8 mouse cellular contexts compared by ENCODE assay signal in genomic region chr7:51878730-51879129, GRCm38 (mm10). TPM values are rescaled to one million over a fixed set of nuclear protein-coding genes. Genes with fewer than 3 reads are reported as not detected.
DNase-seq lines count a peak whose midpoint lies in the region; ATAC-seq and TF ChIP-seq lines count a peak whose summit lies in the region.

No protein-coding gene starts in this region.

- no peak for TF ChIP-seq POLR2A in olfactory bulb, adult 2 months (IDR thresholded peaks at IDR 0.05; ENCODE audit: insufficient read depth, low read depth, low read length)
- no peak for TF ChIP-seq POLR2A in thymus, adult 2 months (IDR thresholded peaks at IDR 0.05; ENCODE audit: control insufficient read depth, extremely low read depth, insufficient read depth, low read length, poor library complexity)

- no peak for DNase-seq in lung, postnatal 0 days (ENCODE audit: low spot score)
- DNase-seq in lung, postnatal 25 days (ENCODE audit: low spot score), result no peak
- DNase-seq in forebrain, embryonic 10.5 days (ENCODE audit: extremely low spot score, low spot score), result no peak
- DNase-seq in limb, embryonic 11.5 days (ENCODE audit: low spot score), result peak; percentile 42
- DNase-seq in layer of hippocampus, postnatal 25 days (ENCODE audit: extremely low spot score in 1 of 2, low spot score in 1 of 2), result no peak
- DNase-seq in left cerebral cortex, adult 18-20 months (ENCODE audit: low spot score in 2 of 2), result no peak
- no peak for DNase-seq in thymus, adult 2 months

- no peak for TF ChIP-seq CTCF in lung, postnatal 0 days (IDR thresholded peaks at IDR 0.05)
- TF ChIP-seq CTCF in olfactory bulb, adult 2 months (IDR thresholded peaks at IDR 0.05; ENCODE audit: insufficient read depth, low read depth, low read length), result no peak
- no peak for TF ChIP-seq CTCF in thymus, adult 2 months (IDR thresholded peaks at IDR 0.05; ENCODE audit: borderline replicate concordance, control insufficient read depth, extremely low read depth, insufficient read depth, low read length, poor library complexity)

- ATAC-seq in lung, postnatal 0 days, result no peak; the same call in 1 of the 2 replicates
- peak; percentile 59; the same call in 1 of the 2 replicates for ATAC-seq in limb, embryonic 11.5 days (ENCODE audit: insufficient number of reproducible peaks, low FRiP score, low TSS enrichment, low read depth)

- H3K27me3 ChIP-seq in lung, postnatal 0 days (replicated peaks; ENCODE audit: insufficient read depth, low read length), result no peaks in the 10 kb centered on the region
- H3K27me3 ChIP-seq in forebrain, embryonic 10.5 days (ENCODE audit: poor library complexity, severe bottlenecking), result no peaks in the 10 kb centered on the region
- no peaks in the 10 kb centered on the region for H3K27me3 ChIP-seq in limb, embryonic 11.5 days (ENCODE audit: control insufficient read depth, insufficient read depth, low read length)
- no peaks in the 10 kb centered on the region for H3K27me3 ChIP-seq in thymus, adult 2 months (ENCODE audit: control insufficient read depth, insufficient read depth, low read length)

- TF ChIP-seq EP300 in lung, postnatal 0 days (IDR thresholded peaks at IDR 0.05), result no peak

- H3K27ac ChIP-seq in lung, postnatal 0 days (ENCODE audit: low read length), result no peak overlapping the region
- peak overlapping the region; percentile 91 for H3K27ac ChIP-seq in forebrain, embryonic 10.5 days
- H3K27ac ChIP-seq in limb, embryonic 11.5 days (replicated peaks; ENCODE audit: low read depth, low read length), result peak overlapping the region; percentile 97
- H3K27ac ChIP-seq in olfactory bulb, adult 2 months (ENCODE audit: insufficient read depth, low read depth, low read length), result peak overlapping the region; percentile 64; the same call in 1 of the 2 replicates
- H3K27ac ChIP-seq in thymus, adult 2 months (ENCODE audit: control insufficient read depth, insufficient read depth, low read length), result no peak overlapping the region

- H3K9ac ChIP-seq in lung, postnatal 0 days (replicated peaks; ENCODE audit: low read depth), result no peak overlapping the region
- peak overlapping the region; percentile 77 for H3K9ac ChIP-seq in limb, embryonic 11.5 days (ENCODE audit: low read length)

- peak overlapping the region; percentile 14 for H3K4me3 ChIP-seq in lung, postnatal 0 days (ENCODE audit: low read depth, low read length)
- peak overlapping the region; percentile 59 for H3K4me3 ChIP-seq in forebrain, embryonic 10.5 days
- H3K4me3 ChIP-seq in limb, embryonic 11.5 days (ENCODE audit: low read depth, low read length), result peak overlapping the region; percentile 35
- peak overlapping the region; percentile 67 for H3K4me3 ChIP-seq in olfactory bulb, adult 2 months (ENCODE audit: insufficient read depth, low read depth, low read length)
- no peak overlapping the region for H3K4me3 ChIP-seq in thymus, adult 2 months (ENCODE audit: control insufficient read depth, insufficient read depth, low read length)

- H3K36me3 ChIP-seq in lung, postnatal 0 days (ENCODE audit: insufficient read depth, low read length), result no peaks in the 10 kb centered on the region
- no peaks in the 10 kb centered on the region for H3K36me3 ChIP-seq in forebrain, embryonic 10.5 days (replicated peaks)
- no peaks in the 10 kb centered on the region for H3K36me3 ChIP-seq in limb, embryonic 11.5 days (ENCODE audit: control insufficient read depth, insufficient read depth, low read length)
- no peaks in the 10 kb centered on the region for H3K36me3 ChIP-seq in thymus, adult 2 months (ENCODE audit: control insufficient read depth, insufficient read depth, low read length)

- 2% methylated on average over 8 of the region's 8 CpGs for WGBS in lung, postnatal 0 days
- 4% methylated on average over 8 of the region's 8 CpGs for WGBS in forebrain, embryonic 10.5 days
- under 1% methylated on average over 8 of the region's 8 CpGs for WGBS in limb, embryonic 11.5 days
- 2% methylated on average over 8 of the region's 8 CpGs for WGBS in olfactory bulb, adult 2 months
- 8% methylated on average over 8 of the region's 8 CpGs for WGBS in thymus, adult 2 months

- peak overlapping the region; percentile 54 for H3K4me2 ChIP-seq in lung, postnatal 0 days (replicated peaks; ENCODE audit: low read depth, low read length)
- H3K4me2 ChIP-seq in limb, embryonic 11.5 days (ENCODE audit: low read depth, severe bottlenecking), result peak overlapping the region; percentile 61

- no peaks in the 10 kb centered on the region for H3K4me1 ChIP-seq in lung, postnatal 0 days (ENCODE audit: insufficient read depth, low read depth, low read length)
- H3K4me1 ChIP-seq in forebrain, embryonic 10.5 days, result peaks cover 17% of the 10 kb centered on the region
- peaks cover 3% of the 10 kb centered on the region; the same call in 1 of the 2 replicates for H3K4me1 ChIP-seq in limb, embryonic 11.5 days (ENCODE audit: control insufficient read depth, insufficient read depth, low read length)
- H3K4me1 ChIP-seq in olfactory bulb, adult 2 months (ENCODE audit: control insufficient read depth, insufficient read depth, low read length), result peaks cover 10% of the 10 kb centered on the region
- H3K4me1 ChIP-seq in thymus, adult 2 months (replicated peaks; ENCODE audit: control insufficient read depth, insufficient read depth, low read length), result peaks cover 13% of the 10 kb centered on the region

- H3K9me3 ChIP-seq in lung, postnatal 0 days (ENCODE audit: low read length), result no peaks in the 10 kb centered on the region
- no peaks in the 10 kb centered on the region for H3K9me3 ChIP-seq in forebrain, embryonic 10.5 days
- no peaks in the 10 kb centered on the region for H3K9me3 ChIP-seq in limb, embryonic 11.5 days (ENCODE audit: control insufficient read depth, low read length)

RNA-seq across cellular contexts. Expression of gene Fancf, which starts 16.7 kb away (rescaled TPM):
- 4.6 and 5.1 TPM in 2 replicates for polyA plus RNA-seq in lung, postnatal 0 days (2015; fragmentation: Nextera tagmentation; extraction: Ambion mirVana)
- 6.6 and 6.9 TPM in 2 replicates for polyA plus RNA-seq in forebrain, embryonic 10.5 days (2016; fragmentation: Nextera tagmentation; extraction: Ambion mirVana)
- 20.1 and 21.1 TPM in 2 replicates for polyA plus RNA-seq in limb, embryonic 11.5 days (2014; fragmentation: Nextera tagmentation; extraction: Ambion mirVana)
- not detected in 2 replicates for polyA plus RNA-seq in olfactory bulb, adult 2 months (2012; ENCODE audit: insufficient read depth, insufficient read length, low replicate concordance, missing spikeins)
- 1 to 10 TPM; 4.6 to 5.0 TPM for total RNA-seq in layer of hippocampus, postnatal 25 days (2021)
- 1 to 10 TPM; 4.2 to 5.3 TPM for total RNA-seq in left cerebral cortex, adult 18-20 months (2021)
- 15.7 and 21.6 TPM in 2 replicates for polyA plus RNA-seq in thymus, adult 2 months (2012; rRNA removed)

RNA-seq across cellular contexts. Expression of gene Gas2, which starts 16.9 kb away (rescaled TPM):
- 4.0 and 4.6 TPM in 2 replicates for polyA plus RNA-seq in lung, postnatal 0 days (2015; fragmentation: Nextera tagmentation; extraction: Ambion mirVana)
- polyA plus RNA-seq in forebrain, embryonic 10.5 days (2016; fragmentation: Nextera tagmentation; extraction: Ambion mirVana), result 25.1 and 27.6 TPM in 2 replicates
- 106 and 109 TPM in 2 replicates for polyA plus RNA-seq in limb, embryonic 11.5 days (2014; fragmentation: Nextera tagmentation; extraction: Ambion mirVana)
- not detected in 2 replicates for polyA plus RNA-seq in olfactory bulb, adult 2 months (2012; ENCODE audit: insufficient read depth, insufficient read length, low replicate concordance, missing spikeins)
- 10 to 100 TPM; 16.5 to 19.9 TPM for total RNA-seq in layer of hippocampus, postnatal 25 days (2021)
- total RNA-seq in left cerebral cortex, adult 18-20 months (2021), result 10 to 100 TPM; 42.7 to 48.0 TPM
- 2.1 and 2.4 TPM in 2 replicates for polyA plus RNA-seq in thymus, adult 2 months (2012; rRNA removed)

Comparison
In these comparisons a context has a peak if more than half of its experiments do, and no peak if none do; other contexts are left out.
1. H3K27ac ChIP-seq: peak in forebrain, embryonic 10.5 days (single experiment), limb, embryonic 11.5 days (single experiment) and olfactory bulb, adult 2 months (single experiment); none in lung, postnatal 0 days (single experiment) and thymus, adult 2 months (single experiment).